Mouse (Mus musculus): ENCODE measurements at regions not wholly inside any gene's neighbourhood (a gene's known extent, or its start where the extent isn't known, plus 50 kb on each side); places are given as distances from the start of the nearest gene placed in this dataset.

DNA sequence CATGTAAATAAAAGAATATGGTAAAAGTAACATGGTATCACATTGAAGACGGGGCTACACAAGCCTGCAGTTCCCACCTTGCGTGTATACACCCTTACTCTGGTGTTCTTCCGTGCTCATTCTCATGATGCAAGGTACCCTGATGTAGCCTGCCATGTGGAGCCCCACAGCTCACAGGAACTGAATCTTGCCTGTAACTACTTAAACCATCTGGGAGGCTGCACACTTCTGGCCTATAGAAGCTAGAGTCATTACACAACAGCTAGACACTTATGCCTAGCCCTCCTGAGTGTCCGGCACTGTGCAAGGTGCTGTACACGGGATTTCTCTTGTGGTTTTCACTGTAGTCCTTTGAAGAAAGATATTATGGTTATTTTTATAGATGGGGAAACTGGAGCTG is 210.8 kb upstream of the Map3k1 start:
- WGBS: 94% methylated on average over 5 of the region's 5 CpGs
- H3K4me1 ChIP-seq (ENCODE audit: control insufficient read depth, insufficient read depth, low read length): 0 out of 2 replicates have a peak, but pooled peaks cover 4% of the 10 kb centered on the region
- H3K27ac ChIP-seq (ENCODE audit: low read length): no peak overlapping the region
- no peaks in the 10 kb centered on the region for H3K9me3 ChIP-seq (replicated peaks; ENCODE audit: control insufficient read depth, low read length, poor library complexity, severe bottlenecking)
- no peak overlapping the region for H3K9ac ChIP-seq (ENCODE audit: low read depth, low read length)
- H3K36me3 ChIP-seq (ENCODE audit: control insufficient read depth, insufficient read depth, low read length): no peaks in the 10 kb centered on the region
- no peaks in the 10 kb centered on the region for H3K27me3 ChIP-seq (ENCODE audit: control insufficient read depth, insufficient read depth, low read depth, low read length)
- no peak overlapping the region for H3K4me3 ChIP-seq (ENCODE audit: low read depth, low read length)
- no peak for ATAC-seq
- H3K4me2 ChIP-seq (ENCODE audit: low read length): no peak overlapping the region

DNA sequence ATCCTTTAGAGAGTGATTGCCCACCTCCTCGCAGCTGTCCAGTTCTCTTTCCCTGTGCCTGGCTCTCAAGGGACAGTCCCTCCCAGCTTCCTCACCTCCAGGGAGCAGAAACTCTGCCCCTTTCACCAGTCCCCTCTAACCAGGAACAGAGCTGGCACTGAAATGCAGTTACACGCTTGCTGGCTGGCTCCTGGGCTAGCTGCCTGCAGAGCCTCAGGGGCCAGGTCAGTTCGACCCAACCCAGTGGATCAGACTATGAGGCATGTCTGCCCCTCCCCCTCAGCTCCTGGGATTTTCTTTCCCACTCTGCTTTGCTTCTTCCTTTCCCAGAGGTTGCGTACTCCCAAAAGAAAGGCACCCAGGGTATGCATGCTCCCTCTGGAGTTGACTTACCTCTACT is 214.4 kb upstream of the Map3k1 start:
- Histone ChIP-seq H3K27ac (ENCODE audit: low read length) (no peak overlapping the region), H3K9me3 (replicated peaks; ENCODE audit: control insufficient read depth, low read length, poor library complexity, severe bottlenecking) (no peaks in the 10 kb centered on the region), H3K4me3 (ENCODE audit: low read depth, low read length) (no peak overlapping the region), H3K9ac (ENCODE audit: low read depth, low read length) (no peak overlapping the region), H3K27me3 (ENCODE audit: control insufficient read depth, insufficient read depth, low read depth, low read length) (no peaks in the 10 kb centered on the region), H3K4me1 (ENCODE audit: control insufficient read depth, insufficient read depth, low read length) (0 out of 2 replicates have a peak, but pooled peaks cover 4% of the 10 kb centered on the region), H3K36me3 (ENCODE audit: control insufficient read depth, insufficient read depth, low read length) (no peaks in the 10 kb centered on the region), H3K4me2 (ENCODE audit: low read length) (no peak overlapping the region)
- ATAC-seq: no peak
- 36% methylated on average over 4 of the region's 4 CpGs for WGBS

DNA sequence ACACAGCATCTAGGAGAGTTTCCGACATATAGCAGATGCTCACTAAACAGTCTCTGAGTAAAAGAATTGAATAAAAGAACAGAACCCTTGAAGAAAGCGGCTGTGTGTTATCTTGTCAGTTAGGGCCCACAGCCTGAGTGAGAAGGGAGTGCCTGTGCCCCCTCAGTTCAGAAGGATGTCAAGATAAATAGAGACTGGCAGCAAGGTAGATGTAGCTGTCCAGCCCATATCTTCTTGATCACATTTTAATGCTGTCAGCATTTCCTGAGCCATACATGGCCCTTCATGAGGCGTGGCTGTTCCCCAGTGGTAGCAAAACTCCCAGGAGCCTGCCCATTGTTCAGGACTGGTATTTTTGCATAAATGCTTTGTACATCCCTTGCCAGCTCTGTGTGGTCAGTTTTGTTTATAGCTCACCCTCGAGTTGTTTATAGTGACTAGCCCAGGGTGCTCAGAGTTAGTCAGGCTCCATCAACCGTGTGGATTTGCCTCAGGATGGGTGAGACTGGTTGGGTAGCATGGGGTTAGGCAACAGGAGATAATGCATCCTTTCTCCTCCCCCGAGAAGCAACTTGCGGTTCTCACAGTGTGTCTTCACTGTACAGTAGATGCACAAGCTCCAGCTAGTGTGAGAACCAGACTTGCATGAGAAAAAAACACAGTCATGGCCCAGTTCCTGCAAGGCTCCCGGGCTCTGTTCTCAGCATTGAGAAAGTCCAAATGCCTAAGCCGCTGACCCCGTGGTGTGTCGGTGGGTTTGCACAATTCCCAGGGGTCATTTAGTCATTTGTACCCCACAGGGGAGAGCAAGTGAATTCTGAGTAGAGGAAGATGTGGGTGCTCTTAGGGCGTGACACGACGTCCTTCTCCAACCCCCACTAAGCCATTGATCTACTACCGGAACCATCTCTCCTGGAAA is 216.1 kb upstream of the Map3k1 start:
- ATAC-seq: no peak
- WGBS: 84% methylated on average over 15 of the region's 15 CpGs

DNA sequence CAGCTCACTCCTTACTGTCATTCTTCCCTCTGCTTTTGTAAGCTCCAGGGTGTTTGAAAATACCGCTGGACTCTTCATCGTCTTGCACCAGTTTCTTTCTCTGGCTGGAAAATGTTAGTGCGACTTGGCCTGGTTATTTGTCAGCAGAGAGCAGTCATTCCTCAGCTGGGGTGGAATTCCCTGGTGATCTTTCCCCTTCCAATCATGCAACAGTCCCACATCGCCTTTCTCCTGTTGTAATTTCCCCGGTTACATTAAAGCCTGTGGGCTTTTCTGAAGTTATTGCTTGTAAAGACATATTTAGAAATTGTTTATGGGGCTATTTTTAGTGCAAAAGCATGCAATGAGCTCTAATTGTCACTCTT is 216.8 kb upstream of the Map3k1 start:
- Histone ChIP-seq H3K36me3 (ENCODE audit: control insufficient read depth, insufficient read depth, low read length) (no peaks in the 10 kb centered on the region), H3K9ac (ENCODE audit: low read depth, low read length) (no peak overlapping the region), H3K27me3 (ENCODE audit: control insufficient read depth, insufficient read depth, low read depth, low read length) (no peaks in the 10 kb centered on the region), H3K4me2 (ENCODE audit: low read length) (no peak overlapping the region), H3K4me1 (ENCODE audit: control insufficient read depth, insufficient read depth, low read length) (0 out of 2 replicates have a peak, but pooled peaks cover 4% of the 10 kb centered on the region), H3K9me3 (replicated peaks; ENCODE audit: control insufficient read depth, low read length, poor library complexity, severe bottlenecking) (no peaks in the 10 kb centered on the region), H3K4me3 (ENCODE audit: low read depth, low read length) (no peak overlapping the region), H3K27ac (ENCODE audit: low read length) (no peak overlapping the region)
- ATAC-seq: no peak
- 92% methylated on average over 5 of the region's 5 CpGs for whole genome bisulfite sequencing

More for the DNA sequence above, 216.1 kb upstream of the Map3k1 start:
- Histone ChIP-seq H3K4me1 (ENCODE audit: control insufficient read depth, insufficient read depth, low read length) (0 out of 2 replicates have a peak, but pooled peaks cover 4% of the 10 kb centered on the region), H3K9me3 (replicated peaks; ENCODE audit: control insufficient read depth, low read length, poor library complexity, severe bottlenecking) (no peaks in the 10 kb centered on the region), H3K9ac (ENCODE audit: low read depth, low read length) (no peak overlapping the region), H3K4me3 (ENCODE audit: low read depth, low read length) (no peak overlapping the region), H3K36me3 (ENCODE audit: control insufficient read depth, insufficient read depth, low read length) (no peaks in the 10 kb centered on the region), H3K4me2 (ENCODE audit: low read length) (no peak overlapping the region), H3K27ac (ENCODE audit: low read length) (no peak overlapping the region), H3K27me3 (ENCODE audit: control insufficient read depth, insufficient read depth, low read depth, low read length) (no peaks in the 10 kb centered on the region)

DNA sequence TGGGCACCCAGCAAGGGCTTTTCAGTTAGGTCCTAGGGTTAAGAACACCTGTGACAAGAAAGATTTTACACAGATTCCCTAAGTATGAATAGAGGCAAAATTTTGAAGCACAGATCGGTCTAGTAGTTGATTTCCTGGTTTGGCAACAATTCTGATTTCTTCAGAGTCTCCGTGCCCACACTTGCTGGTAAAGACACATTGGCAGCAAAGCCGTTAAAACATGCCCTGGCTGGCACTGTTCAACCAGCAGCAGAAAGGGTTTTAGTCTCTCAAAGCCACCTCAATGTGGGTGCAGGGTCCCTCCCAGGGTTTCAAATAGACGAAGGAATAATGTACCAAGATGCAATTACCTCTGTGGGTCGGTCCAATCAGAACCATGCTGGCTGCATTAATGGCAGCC is 218.9 kb upstream of the Map3k1 start:
- 0 out of 2 replicates have a peak, but pooled peaks cover 2% of the 10 kb centered on the region for H3K4me1 ChIP-seq (ENCODE audit: control insufficient read depth, insufficient read depth, low read length)
- 86% methylated on average over 5 of the region's 5 CpGs for WGBS
- no peaks in the 10 kb centered on the region for H3K9me3 ChIP-seq (replicated peaks; ENCODE audit: control insufficient read depth, low read length, poor library complexity, severe bottlenecking)
- H3K27me3 ChIP-seq (ENCODE audit: control insufficient read depth, insufficient read depth, low read depth, low read length): no peaks in the 10 kb centered on the region
- H3K4me3 ChIP-seq (ENCODE audit: low read depth, low read length): no peak overlapping the region
- no peak overlapping the region for H3K9ac ChIP-seq (ENCODE audit: low read depth, low read length)
- ATAC-seq: no peak
- H3K27ac ChIP-seq (ENCODE audit: low read length): no peak overlapping the region
- no peak overlapping the region for H3K4me2 ChIP-seq (ENCODE audit: low read length)
- H3K36me3 ChIP-seq (ENCODE audit: control insufficient read depth, insufficient read depth, low read length): no peaks in the 10 kb centered on the region

DNA sequence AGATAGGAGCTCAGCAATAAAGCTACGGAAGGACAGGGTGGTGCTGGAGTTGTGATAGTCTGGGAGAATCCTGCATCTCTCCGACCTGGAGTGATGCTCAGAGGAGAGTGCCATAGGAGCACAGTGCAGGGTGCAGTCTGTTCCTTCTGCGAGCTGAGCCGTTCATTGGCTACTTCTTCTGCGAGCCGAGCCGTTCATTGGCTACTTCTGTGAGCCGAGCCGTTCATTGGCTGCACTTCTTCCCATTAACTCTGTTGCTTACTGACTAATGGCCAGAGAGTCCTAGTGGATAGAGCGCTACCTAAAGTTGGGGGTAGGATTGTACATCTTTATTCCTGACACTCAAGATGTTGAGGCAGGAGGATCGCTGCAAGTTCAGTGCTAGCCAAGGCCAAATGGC is 222.3 kb upstream of the Map3k1 start:
- no peak overlapping the region for H3K9ac ChIP-seq (ENCODE audit: low read depth, low read length)
- WGBS: 85% methylated on average over 11 of the region's 11 CpGs

DNA sequence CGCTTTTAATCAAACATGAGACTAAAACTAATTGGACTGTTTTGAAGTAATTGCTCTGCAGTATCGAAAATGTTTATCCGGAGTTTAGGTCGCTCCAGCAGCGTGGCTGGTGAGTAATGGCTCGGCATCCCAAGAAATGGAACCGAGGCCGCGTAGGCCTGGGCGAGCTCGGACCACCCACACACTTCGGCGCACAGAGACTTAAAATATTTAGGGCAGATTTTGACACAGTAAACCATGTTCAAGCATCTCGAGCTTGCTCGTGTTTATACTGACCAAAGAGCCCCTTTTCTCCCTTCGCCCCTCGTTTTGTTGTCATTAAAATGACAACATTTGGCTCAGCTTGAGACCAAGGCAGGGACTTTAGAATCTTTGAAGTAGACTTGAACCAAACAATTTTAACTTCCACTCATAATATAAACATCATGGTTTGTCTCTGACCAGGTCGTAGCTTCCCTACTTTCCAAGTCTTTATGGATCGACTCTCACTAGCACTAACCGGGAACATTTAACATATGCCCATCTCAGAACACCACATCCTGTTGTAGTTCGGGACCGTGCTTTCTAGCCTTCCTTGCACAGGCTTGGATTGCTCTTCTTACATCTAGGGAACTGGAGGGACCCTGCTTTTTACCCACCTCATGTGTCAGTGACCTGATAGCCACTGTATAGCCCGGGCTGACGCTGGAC is 223.0 kb upstream of the Map3k1 start:
- Histone ChIP-seq H3K27me3 (ENCODE audit: control insufficient read depth, insufficient read depth, low read depth, low read length) (no peaks in the 10 kb centered on the region), H3K4me3 (ENCODE audit: low read depth, low read length) (no peak overlapping the region), H3K27ac (ENCODE audit: low read length) (no peak overlapping the region), H3K4me2 (ENCODE audit: low read length) (no peak overlapping the region), H3K4me1 (ENCODE audit: control insufficient read depth, insufficient read depth, low read length) (no peaks in the 10 kb centered on the region), H3K36me3 (ENCODE audit: control insufficient read depth, insufficient read depth, low read length) (no peaks in the 10 kb centered on the region), H3K9ac (ENCODE audit: low read depth, low read length) (no peak overlapping the region), H3K9me3 (replicated peaks; ENCODE audit: control insufficient read depth, low read length, poor library complexity, severe bottlenecking) (no peaks in the 10 kb centered on the region)
- no peak for ATAC-seq
- WGBS: 93% methylated on average over 24 of the region's 24 CpGs

More for the DNA sequence above, 222.3 kb upstream of the Map3k1 start:
- H3K9me3 ChIP-seq (replicated peaks; ENCODE audit: control insufficient read depth, low read length, poor library complexity, severe bottlenecking): no peaks in the 10 kb centered on the region
- no peak overlapping the region for H3K4me3 ChIP-seq (ENCODE audit: low read depth, low read length)
- H3K4me2 ChIP-seq (ENCODE audit: low read length): no peak overlapping the region
- H3K4me1 ChIP-seq (ENCODE audit: control insufficient read depth, insufficient read depth, low read length): no peaks in the 10 kb centered on the region
- no peak for ATAC-seq
- no peak overlapping the region for H3K27ac ChIP-seq (ENCODE audit: low read length)
- no peaks in the 10 kb centered on the region for H3K27me3 ChIP-seq (ENCODE audit: control insufficient read depth, insufficient read depth, low read depth, low read length)
- H3K36me3 ChIP-seq (ENCODE audit: control insufficient read depth, insufficient read depth, low read length): no peaks in the 10 kb centered on the region

DNA sequence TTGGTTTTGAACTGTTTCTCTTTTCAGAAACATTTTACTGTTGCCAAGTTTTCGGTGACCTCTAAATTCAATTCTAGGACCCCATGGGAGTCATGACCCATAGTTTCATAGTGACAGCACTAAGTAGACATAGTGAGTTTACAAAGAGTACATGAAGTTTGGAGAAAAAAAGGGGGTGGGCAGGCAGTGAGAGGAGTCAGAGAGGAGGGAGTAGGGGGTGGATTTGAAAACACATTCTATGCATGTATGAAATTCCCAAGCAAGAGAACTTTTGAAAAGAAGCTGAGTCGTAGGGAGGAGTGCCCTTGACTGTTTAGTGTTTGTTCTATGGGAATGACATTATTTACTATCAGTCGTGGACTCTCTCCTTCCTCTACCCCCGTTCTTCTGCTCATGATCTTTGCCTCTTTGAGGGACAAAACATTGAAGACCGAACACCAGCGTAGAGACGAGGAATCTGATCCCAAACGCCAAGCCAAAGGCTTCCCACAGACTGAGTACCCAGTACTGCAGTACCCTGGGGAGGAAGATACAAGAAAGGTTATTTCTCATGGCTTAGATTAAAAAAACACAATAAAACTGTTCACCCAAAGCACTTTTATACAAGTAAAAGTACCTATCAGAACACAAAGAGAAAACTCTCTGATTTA is 229.1 kb upstream of the Map3k1 start:
- Histone ChIP-seq H3K36me3 (ENCODE audit: control insufficient read depth, insufficient read depth, low read length) (no peaks in the 10 kb centered on the region), H3K27ac (ENCODE audit: low read length) (no peak overlapping the region), H3K4me1 (ENCODE audit: control insufficient read depth, insufficient read depth, low read length) (no peaks in the 10 kb centered on the region), H3K9ac (ENCODE audit: low read depth, low read length) (no peak overlapping the region), H3K4me2 (ENCODE audit: low read length) (no peak overlapping the region), H3K9me3 (replicated peaks; ENCODE audit: control insufficient read depth, low read length, poor library complexity, severe bottlenecking) (no peaks in the 10 kb centered on the region), H3K27me3 (ENCODE audit: control insufficient read depth, insufficient read depth, low read depth, low read length) (no peaks in the 10 kb centered on the region), H3K4me3 (ENCODE audit: low read depth, low read length) (no peak overlapping the region)
- 82% methylated on average over 8 of the region's 8 CpGs for WGBS
- no peak for ATAC-seq

Data from midbrain, embryonic 16.5 days (tissue).